Mouse (Mus musculus): ENCODE data around the gene Tfr2.

DNA sequence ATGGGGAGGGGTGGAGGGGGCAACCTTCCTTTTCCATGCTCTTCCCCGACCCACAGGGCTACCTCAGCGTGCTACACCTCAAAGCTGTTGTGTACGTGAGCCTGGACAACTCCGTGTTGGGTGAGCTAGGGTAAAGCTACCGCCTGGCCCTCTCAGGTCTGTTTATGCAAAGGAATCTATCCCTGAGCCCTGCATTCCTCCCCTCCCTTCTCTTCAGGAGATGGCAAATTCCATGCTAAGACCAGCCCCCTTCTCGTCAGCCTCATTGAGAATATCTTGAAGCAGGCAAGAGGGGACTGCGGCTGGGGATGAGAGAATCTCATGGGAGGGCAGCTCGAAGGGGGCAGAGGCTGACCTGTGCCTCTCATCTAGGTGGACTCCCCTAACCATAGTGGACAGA, 13.1 kb downstream of the Tfr2 start:
- TF ChIP-seq CTCF (IDR thresholded peaks at IDR 0.05; ENCODE audit: insufficient read depth, low read length) (no peak), POLR2A (IDR thresholded peaks at IDR 0.05; ENCODE audit: borderline replicate concordance, extremely low read depth, low read depth, low read length) (no peak)

All from lung, adult 2 months (tissue).